Mouse (Mus musculus) liver, embryonic 14.5 days (tissue): ENCODE measurements around the gene Gfod1.

Experiments used
- CTCF ChIP-seq: IDR thresholded peaks from 2 replicates; pipeline ENCODE4 v1.5.1; 2016; ENCODE audit warnings: antibody characterized with exemption, low read depth, control low read depth
- EP300 ChIP-seq: IDR thresholded peaks from 2 replicates; pipeline ENCODE4 v1.6.1; 2016; ENCODE audit warnings: antibody characterized with exemption, low read depth

GRCm38 (mm10) chr13:43248381-43248780, 55.6 kb downstream of the Gfod1 start:
- TF ChIP-seq CTCF (no peak), EP300 (no peak)
